8 mouse cellular contexts compared by ENCODE assay signal in the genomic region with DNA sequence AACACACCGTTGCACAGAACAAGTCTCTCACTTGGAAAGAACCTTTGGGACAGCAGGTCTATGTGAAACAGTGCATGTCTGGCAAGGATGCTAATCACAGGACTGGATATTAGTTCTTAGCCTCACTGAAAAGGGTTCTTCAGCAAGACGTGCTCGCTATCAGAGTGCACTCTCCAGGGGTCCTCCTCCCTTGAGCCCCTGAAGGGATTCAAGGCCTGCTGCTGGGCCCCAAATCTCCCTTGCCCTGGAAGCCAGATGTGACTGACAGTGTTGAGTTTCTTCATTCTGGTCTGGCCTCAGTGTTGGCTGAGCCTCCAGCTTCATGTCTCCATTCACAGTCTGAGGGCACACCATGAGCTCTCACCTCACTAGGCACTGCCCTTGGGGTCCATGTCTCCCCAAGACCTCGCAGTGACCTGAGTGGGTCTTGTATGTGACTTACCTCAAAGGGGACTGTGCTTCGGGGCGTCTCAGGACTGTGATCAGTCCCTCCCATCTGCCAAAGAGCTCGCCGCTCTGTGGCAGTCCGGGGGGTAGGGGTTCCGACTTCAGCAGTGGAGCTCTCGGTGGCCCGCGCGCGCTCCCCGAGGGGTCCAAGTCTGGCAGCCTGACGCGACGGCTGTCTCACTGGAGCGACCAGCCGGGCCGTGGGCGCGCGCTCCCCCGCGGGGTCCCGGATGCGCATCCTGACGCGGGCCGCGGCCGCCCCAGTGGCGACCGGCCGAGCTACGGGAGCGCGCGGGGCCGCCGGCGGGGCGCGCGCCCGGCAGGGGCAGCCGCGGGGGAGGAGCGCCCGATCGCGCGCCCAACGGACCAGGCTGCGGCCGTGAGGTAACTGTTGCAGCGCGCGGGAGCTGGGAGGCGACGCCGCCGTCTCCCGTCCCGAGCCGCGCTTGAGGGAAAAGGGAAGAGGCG. TPM values are rescaled to one million over a fixed set of nuclear protein-coding genes. Genes with fewer than 3 reads are reported as not detected.
DNase-seq lines count a peak whose midpoint lies in the region; ATAC-seq and TF ChIP-seq lines count a peak whose summit lies in the region.

TSS of gene Pde3b (plus strand) at position 861 of the 915 bp plus-strand sequence.

- peaks cover 18% of the 10 kb centered on the region for H3K9me3 ChIP-seq in E14TG2a.4 (ENCODE audit: low read length)
- no peaks in the 10 kb centered on the region for H3K9me3 ChIP-seq in forebrain, embryonic 15.5 days
- no peaks in the 10 kb centered on the region for H3K9me3 ChIP-seq in neural tube, embryonic 13.5 days

- peaks cover 11% of the 10 kb centered on the region for H3K4me1 ChIP-seq in E14TG2a.4 (replicated peaks; ENCODE audit: low read depth, low read length)
- peaks cover 22% of the 10 kb centered on the region for H3K4me1 ChIP-seq in forebrain, embryonic 15.5 days
- peaks cover 29% of the 10 kb centered on the region for H3K4me1 ChIP-seq in neural tube, embryonic 13.5 days (replicated peaks)
- peaks cover 5% of the 10 kb centered on the region for H3K4me1 ChIP-seq in thymus, adult 2 months (replicated peaks; ENCODE audit: control insufficient read depth, insufficient read depth, low read length)

- H3K27me3 ChIP-seq in E14TG2a.4 (ENCODE audit: insufficient read depth, low read length), result peaks cover 29% of the 10 kb centered on the region
- H3K27me3 ChIP-seq in forebrain, embryonic 15.5 days, result no peaks in the 10 kb centered on the region
- H3K27me3 ChIP-seq in neural tube, embryonic 13.5 days, result no peaks in the 10 kb centered on the region
- H3K27me3 ChIP-seq in thymus, adult 2 months (ENCODE audit: control insufficient read depth, insufficient read depth, low read length), result no peaks in the 10 kb centered on the region

- H3K36me3 ChIP-seq in E14TG2a.4 (ENCODE audit: insufficient read depth, low read length), result no peaks in the 10 kb centered on the region
- no peaks in the 10 kb centered on the region for H3K36me3 ChIP-seq in forebrain, embryonic 15.5 days
- no peaks in the 10 kb centered on the region for H3K36me3 ChIP-seq in neural tube, embryonic 13.5 days
- H3K36me3 ChIP-seq in thymus, adult 2 months (ENCODE audit: control insufficient read depth, insufficient read depth, low read length), result no peaks in the 10 kb centered on the region

- WGBS in forebrain, embryonic 15.5 days, result 1% methylated on average over 69 of the region's 70 CpGs
- 1% methylated on average over 35 of the region's 70 CpGs for WGBS in neural tube, embryonic 13.5 days
- WGBS in thymus, adult 2 months, result 4% methylated on average over 69 of the region's 70 CpGs

- peak; percentile 45; the same call in 1 of the 2 replicates for TF ChIP-seq POLR2A in thymus, adult 2 months (IDR thresholded peaks at IDR 0.05; ENCODE audit: control insufficient read depth, extremely low read depth, insufficient read depth, low read length, poor library complexity)

- peak within 1 kb of the TSS; percentile 91 for H3K9ac ChIP-seq in forebrain, embryonic 15.5 days (replicated peaks)
- peak within 1 kb of the TSS; percentile 93 for H3K9ac ChIP-seq in neural tube, embryonic 13.5 days

- intact Hi-C loops in heart, postnatal 14 days (cut with DNase I), result loop anchor here (5.0 kb wide), 2 partner anchors 122 to 137 kb away; partner anchors contain the start of gene Psma1

- H3K4me2 ChIP-seq in forebrain, embryonic 15.5 days (replicated peaks), result peak within 1 kb of the TSS; percentile 69
- H3K4me2 ChIP-seq in neural tube, embryonic 13.5 days, result peak within 1 kb of the TSS; percentile 92

- DNase-seq in brain, embryonic 18.5 days (ENCODE audit: low read depth, low spot score), result peak; percentile 16
- DNase-seq in heart, postnatal 14 days, result peak; percentile 75 to 83
- peak; percentile 11 to 39 for DNase-seq in layer of hippocampus, adult 18-20 months (ENCODE audit: low spot score in 2 of 2)
- DNase-seq in lung, adult 18-20 months, result peak; percentile 48 to 55
- peak; percentile 70 for DNase-seq in thymus, adult 2 months

- peak within 1 kb of the TSS; percentile 97 for H3K27ac ChIP-seq in forebrain, embryonic 15.5 days (replicated peaks)
- H3K27ac ChIP-seq in neural tube, embryonic 13.5 days (replicated peaks), result peak within 1 kb of the TSS; percentile 94
- no peak within 1 kb of the TSS for H3K27ac ChIP-seq in thymus, adult 2 months (ENCODE audit: control insufficient read depth, insufficient read depth, low read length)

- ATAC-seq in forebrain, embryonic 15.5 days (replicated peaks), result peak; percentile 84
- ATAC-seq in neural tube, embryonic 13.5 days (ENCODE audit: low read depth), result peak; percentile 82

- TF ChIP-seq CTCF in E14TG2a.4 (conservative IDR thresholded peaks at IDR 0.05; ENCODE audit: low read length), result no peak
- TF ChIP-seq CTCF in thymus, adult 2 months (IDR thresholded peaks at IDR 0.05; ENCODE audit: borderline replicate concordance, control insufficient read depth, extremely low read depth, insufficient read depth, low read length, poor library complexity), result no peak

- peak within 1 kb of the TSS; percentile 83 for H3K4me3 ChIP-seq in E14TG2a.4 (replicated peaks; ENCODE audit: low read length)
- H3K4me3 ChIP-seq in forebrain, embryonic 15.5 days, result peak within 1 kb of the TSS; percentile 92
- peak within 1 kb of the TSS; percentile 92 for H3K4me3 ChIP-seq in neural tube, embryonic 13.5 days
- H3K4me3 ChIP-seq in thymus, adult 2 months (ENCODE audit: control insufficient read depth, insufficient read depth, low read length), result peak within 1 kb of the TSS; percentile 91

RNA-seq across cellular contexts. Expression of gene Pde3b, which starts in this region (rescaled TPM):
- 5.1 and 6.4 TPM in 2 replicates for polyA plus RNA-seq in forebrain, embryonic 15.5 days (2015; fragmentation: Nextera tagmentation; extraction: Ambion mirVana)
- 1 to 10 TPM; 5.2 to 7.9 TPM for total RNA-seq in heart, postnatal 14 days (2021)
- 10 to 100 TPM in 1 of 2 experiments, 1 to 10 TPM in 1; 9.4 to 10.3 TPM for total RNA-seq in layer of hippocampus, adult 18-20 months (2021)
- 4.8 and 5.2 TPM in 2 replicates for polyA plus RNA-seq in neural tube, embryonic 13.5 days (2015; fragmentation: Nextera tagmentation; extraction: Ambion mirVana)
- polyA plus RNA-seq in thymus, adult 2 months (2012; rRNA removed), result 12.0 and 15.2 TPM in 2 replicates

Comparison
In these comparisons a context has a peak if more than half of its experiments do, and no peak if none do; other contexts are left out.
1. DNase-seq: peak in every context shown above with its lines; median percentile 79 in heart, postnatal 14 days; 70 in thymus, adult 2 months; 52 in lung, adult 18-20 months; 25 in layer of hippocampus, adult 18-20 months; 16 in brain, embryonic 18.5 days.